In the genomic region with DNA sequence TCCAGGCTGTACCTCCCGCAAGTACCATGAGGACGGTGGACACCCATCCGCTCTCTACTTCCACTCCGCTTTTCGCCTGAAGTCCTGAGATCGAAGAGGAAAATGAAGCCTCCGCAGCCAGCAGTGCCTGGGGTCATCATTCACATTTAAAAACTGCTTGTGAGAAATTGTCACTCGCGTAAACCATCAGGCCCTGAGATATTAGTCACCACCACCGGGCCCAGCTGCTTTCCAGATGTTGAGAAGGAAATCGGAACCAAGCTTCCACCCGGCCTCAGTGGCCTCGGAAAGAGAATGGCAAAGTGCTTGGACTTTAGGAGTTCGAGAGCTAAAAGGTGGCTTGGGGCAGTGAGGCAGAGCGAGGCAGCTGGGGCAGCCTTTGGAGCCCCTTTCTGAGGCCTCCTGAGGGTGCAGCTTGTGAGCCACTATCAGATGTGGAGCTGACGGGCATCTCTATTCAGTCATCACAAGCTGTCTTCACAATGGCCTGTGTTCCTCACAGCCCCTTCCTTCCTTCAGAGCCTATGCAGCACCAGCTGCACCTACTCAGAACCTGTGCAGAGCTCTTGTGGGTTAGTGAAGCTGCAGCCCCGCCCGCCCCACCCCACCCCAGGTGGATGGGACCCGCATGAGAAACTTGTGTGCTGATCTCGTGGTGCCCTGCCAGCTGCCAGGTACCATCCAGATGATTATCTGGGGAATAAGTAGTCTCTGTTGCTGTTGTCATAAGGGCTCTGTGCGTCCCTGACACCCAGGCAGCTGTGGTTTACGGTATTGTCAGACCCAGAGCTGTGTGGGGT, we compare ENCODE assay signal across 11 mouse cellular contexts. TPM values are rescaled to one million over a fixed set of nuclear protein-coding genes. Genes with fewer than 3 reads are reported as not detected.
DNase-seq lines count a peak whose midpoint lies in the region; ATAC-seq lines count a peak whose summit lies in the region.
"Had no signal": no experiment of that assay in that cellular context is flagged by ENCODE, and none has a peak within 500 bp of the region (broad histone marks: within the 10 kb centered on the region; RNA-seq: fewer than 3 reads in every experiment).

No protein-coding gene starts in this region.

- H3K4me2 ChIP-seq in heart, embryonic 13.5 days = no peak overlapping the region
- H3K4me2 ChIP-seq in kidney, embryonic 16.5 days (replicated peaks; ENCODE audit: low read depth, low read length) = no peak overlapping the region
- H3K4me2 ChIP-seq: heart, embryonic 15.5 days had no signal

- no peak for ATAC-seq in heart, embryonic 13.5 days (ENCODE audit: extremely low read depth, insufficient number of reproducible peaks, low FRiP score, low TSS enrichment)
- ATAC-seq in granulocyte monocyte progenitor cell, adult 5-6 weeks (replicated peaks; ENCODE audit: poor library complexity, severe bottlenecking) = no peak
- ATAC-seq in kidney, embryonic 16.5 days (ENCODE audit: low FRiP score, low TSS enrichment) = no peak

- H3K27ac ChIP-seq in heart, embryonic 13.5 days (replicated peaks) = no peak overlapping the region
- H3K27ac ChIP-seq in hindbrain, embryonic 10.5 days = no peak overlapping the region
- H3K27ac ChIP-seq in kidney, embryonic 16.5 days (ENCODE audit: low read length) = no peak overlapping the region
- H3K27ac ChIP-seq: heart, embryonic 15.5 days; kidney, postnatal 0 days had no signal

- no peak for DNase-seq in heart, postnatal 4 days
- DNase-seq in NIH3T3 (ENCODE audit: low read depth) (peak; percentile 51), liver (peak; percentile 63)
- DNase-seq in thymus, adult 18-20 months = peak; percentile 40 to 60
- DNase-seq in hindbrain, embryonic 10.5 days (ENCODE audit: low spot score) = no peak
- DNase-seq: cerebellum, adult 9-11 months had no signal

- no peaks in the 10 kb centered on the region for H3K27me3 ChIP-seq in heart, embryonic 13.5 days (replicated peaks)
- H3K27me3 ChIP-seq in hindbrain, embryonic 10.5 days (ENCODE audit: insufficient read depth, poor library complexity, severe bottlenecking) = no peaks in the 10 kb centered on the region
- H3K27me3 ChIP-seq in kidney, embryonic 16.5 days (ENCODE audit: insufficient read depth, low read length) = no peaks in the 10 kb centered on the region
- H3K27me3 ChIP-seq: heart, embryonic 15.5 days had no signal

- H3K9me3 ChIP-seq in heart, embryonic 13.5 days = peaks cover 4% of the 10 kb centered on the region; the same call in 1 of the 2 replicates
- H3K9me3 ChIP-seq in hindbrain, embryonic 10.5 days = 0 out of 2 replicates have a peak, but pooled peaks cover 5% of the 10 kb centered on the region
- H3K9me3 ChIP-seq in kidney, embryonic 16.5 days (ENCODE audit: low read length) = peaks cover 4% of the 10 kb centered on the region
- H3K9me3 ChIP-seq: heart, embryonic 15.5 days had no signal

- H3K36me3 ChIP-seq in heart, embryonic 13.5 days = no peaks in the 10 kb centered on the region
- no peaks in the 10 kb centered on the region for H3K36me3 ChIP-seq in hindbrain, embryonic 10.5 days
- no peaks in the 10 kb centered on the region for H3K36me3 ChIP-seq in kidney, embryonic 16.5 days (ENCODE audit: insufficient read depth, low read length)
- H3K36me3 ChIP-seq: heart, embryonic 15.5 days had no signal

- WGBS in heart, embryonic 13.5 days = 75% methylated on average over 22 of the region's 22 CpGs
- 75% methylated on average over 22 of the region's 22 CpGs for WGBS in hindbrain, embryonic 10.5 days
- 67% methylated on average over 22 of the region's 22 CpGs for WGBS in kidney, embryonic 16.5 days

- H3K9ac ChIP-seq in heart, embryonic 13.5 days = peak overlapping the region; percentile 44; the same call in 1 of the 2 replicates
- H3K9ac ChIP-seq in kidney, embryonic 16.5 days (replicated peaks; ENCODE audit: low read length) = no peak overlapping the region
- H3K9ac ChIP-seq: heart, embryonic 15.5 days had no signal

- H3K4me1 ChIP-seq in heart, embryonic 13.5 days = peaks cover 32% of the 10 kb centered on the region
- H3K4me1 ChIP-seq in hindbrain, embryonic 10.5 days (replicated peaks) = peaks cover 26% of the 10 kb centered on the region
- peaks cover 28% of the 10 kb centered on the region for H3K4me1 ChIP-seq in kidney, embryonic 16.5 days (ENCODE audit: insufficient read depth, low read length)

- H3K4me3 ChIP-seq in heart, embryonic 13.5 days = no peak overlapping the region
- H3K4me3 ChIP-seq in hindbrain, embryonic 10.5 days = no peak overlapping the region
- H3K4me3 ChIP-seq in kidney, embryonic 16.5 days (ENCODE audit: low read length) = no peak overlapping the region
- H3K4me3 ChIP-seq: heart, embryonic 15.5 days had no signal

RNA-seq across cellular contexts. Expression of a gene that starts 39.5 kb away (rescaled TPM):
- 6.2 and 6.8 TPM in 2 replicates for polyA plus RNA-seq in heart, embryonic 13.5 days (2015; fragmentation: Nextera tagmentation; extraction: Ambion mirVana)
- total RNA-seq in heart, postnatal 4 days (2021) = 10 to 100 TPM; 23.5 to 23.8 TPM
- not detected in 2 replicates for total RNA-seq in granulocyte monocyte progenitor cell, adult 5-6 weeks (2014; fragmentation: Nextera tagmentation)
- not detected in 2 replicates for total RNA-seq in granulocyte monocyte progenitor cell, adult 5-6 weeks (2017)
- polyA plus RNA-seq in hindbrain, embryonic 10.5 days (2016; fragmentation: Nextera tagmentation; extraction: Ambion mirVana) = 2.3 and 2.8 TPM in 2 replicates
- 6.7 and 7.8 TPM in 2 replicates for polyA plus RNA-seq in kidney, embryonic 16.5 days (2015; fragmentation: Nextera tagmentation; extraction: Ambion mirVana)

RNA-seq across cellular contexts. Expression of a gene that starts 42.3 kb away (rescaled TPM):
- 0.74 and 0.75 TPM in 2 replicates for polyA plus RNA-seq in heart, embryonic 13.5 days (2015; fragmentation: Nextera tagmentation; extraction: Ambion mirVana)
- total RNA-seq in heart, postnatal 4 days (2021) = 1 to 10 TPM; 1.5 to 2.0 TPM
- 35.2 and 36.8 TPM in 2 replicates for total RNA-seq in granulocyte monocyte progenitor cell, adult 5-6 weeks (2014; fragmentation: Nextera tagmentation)
- 14.7 and 20.8 TPM in 2 replicates for total RNA-seq in granulocyte monocyte progenitor cell, adult 5-6 weeks (2017)
- polyA plus RNA-seq in hindbrain, embryonic 10.5 days (2016; fragmentation: Nextera tagmentation; extraction: Ambion mirVana) = 0.52 and 1.5 TPM in 2 replicates
- 0.84 and 0.91 TPM in 2 replicates for polyA plus RNA-seq in kidney, embryonic 16.5 days (2015; fragmentation: Nextera tagmentation; extraction: Ambion mirVana)

Comparison
In these comparisons a context has a peak if more than half of its experiments do, and no peak if none do; other contexts are left out.
1. DNase-seq: peak in NIH3T3 (single experiment), liver (single experiment) and thymus, adult 18-20 months (2 of 2); none in heart, postnatal 4 days (single experiment) and hindbrain, embryonic 10.5 days (single experiment).